Mouse (Mus musculus) ES-E14 (cell line): ENCODE data around the gene Chp2.

Experiments used
- CHD2 ChIP-seq: IDR thresholded peaks from 2 replicates; pipeline ENCODE4 v1.6.1; 2014; ENCODE audit warnings: mild to moderate bottlenecking, low read depth, low read length, inconsistent platforms
- HCFC1 ChIP-seq: IDR thresholded peaks from 2 replicates; pipeline ENCODE4 v1.6.1; 2012; ENCODE audit warnings: low read length, inconsistent platforms, borderline replicate concordance; ENCODE audit not compliant: insufficient read depth
- ZNF384 ChIP-seq: IDR thresholded peaks from 2 replicates; pipeline ENCODE4 v1.6.1; 2012; ENCODE audit warnings: low read depth, low read length, inconsistent platforms

GRCm38 (mm10) chr7:122203936-122204335 lies 15.4 kb upstream of the Chp2 start:
- TF ChIP-seq ZNF384 (no peak), CHD2 (no peak), HCFC1 (no peak)
